Mouse (Mus musculus): Measurements from ENCODE around the gene Lix1l. TPM values are rescaled to one million over a fixed set of nuclear protein-coding genes. Genes with fewer than 3 reads are reported as not detected.
A peak's percentile ranks its signal among the peaks of the same experiment; 100 is the strongest.

Lix1l gene
- polyA plus RNA-seq, 1 experiment from 2014 or later, result 7.4 TPM

GRCm38 (mm10) chr3:96557694-96558093 is 43.3 kb upstream of the Lix1l start, which contains the start of gene Txnip:
Txnip (plus strand) TSS chr3:96557957.
- peaks cover 22% of the 10 kb centered on the region for H3K36me3 ChIP-seq (ENCODE audit: control insufficient read depth, insufficient read depth, low read length)
- peak; percentile 99 for DNase-seq (ENCODE audit: low spot score)
- H3K9ac ChIP-seq (ENCODE audit: low read length), result peak within 1 kb of the TSS; percentile 75
- no peaks in the 10 kb centered on the region for H3K9me3 ChIP-seq (replicated peaks; ENCODE audit: control insufficient read depth, low read length)
- H3K4me3 ChIP-seq (ENCODE audit: low read depth, low read length), result peak within 1 kb of the TSS; percentile 66
- peak; percentile 100 for ATAC-seq
- H3K4me1 ChIP-seq (ENCODE audit: control insufficient read depth, insufficient read depth, low read length), result peaks cover 40% of the 10 kb centered on the region
- peak within 1 kb of the TSS; percentile 73 for H3K27ac ChIP-seq (ENCODE audit: low read depth, low read length)
- H3K4me2 ChIP-seq (ENCODE audit: low read length), result peak within 1 kb of the TSS; percentile 80
- under 1% methylated on average over 26 of the region's 26 CpGs for WGBS
- no peaks in the 10 kb centered on the region for H3K27me3 ChIP-seq (replicated peaks; ENCODE audit: control insufficient read depth, insufficient read depth, low read length)

- Histone ChIP-seq H3K9ac (ENCODE audit: low read length) (peak overlapping the region; percentile 75), H3K27ac (ENCODE audit: low read depth, low read length) (no peak overlapping the region), H3K4me3 (ENCODE audit: low read depth, low read length) (peak overlapping the region; percentile 66), H3K4me2 (ENCODE audit: low read length) (peak overlapping the region; percentile 80), H3K9me3 (replicated peaks; ENCODE audit: control insufficient read depth, low read length) (no peaks in the 10 kb centered on the region), H3K36me3 (ENCODE audit: control insufficient read depth, insufficient read depth, low read length) (peaks cover 22% of the 10 kb centered on the region), H3K27me3 (replicated peaks; ENCODE audit: control insufficient read depth, insufficient read depth, low read length) (no peaks in the 10 kb centered on the region), H3K4me1 (ENCODE audit: control insufficient read depth, insufficient read depth, low read length) (peaks cover 40% of the 10 kb centered on the region)
- no peak for DNase-seq (ENCODE audit: low spot score)
- ATAC-seq, result no peak
- WGBS, result under 1% methylated on average over 17 of the region's 17 CpGs
Observed at GRCm38 (mm10) chr3:96558159-96558558, 42.8 kb upstream of the Lix1l start.

GRCm38 (mm10) chr3:96558668-96559196 is 42.2 kb upstream of the Lix1l start:
- Histone ChIP-seq H3K27ac (ENCODE audit: low read depth, low read length) (no peak overlapping the region), H3K9ac (ENCODE audit: low read length) (peak overlapping the region; percentile 75), H3K9me3 (replicated peaks; ENCODE audit: control insufficient read depth, low read length) (no peaks in the 10 kb centered on the region), H3K36me3 (ENCODE audit: control insufficient read depth, insufficient read depth, low read length) (peaks cover 22% of the 10 kb centered on the region), H3K4me1 (ENCODE audit: control insufficient read depth, insufficient read depth, low read length) (peaks cover 40% of the 10 kb centered on the region), H3K4me2 (ENCODE audit: low read length) (peak overlapping the region; percentile 80), H3K4me3 (ENCODE audit: low read depth, low read length) (peak overlapping the region; percentile 66), H3K27me3 (replicated peaks; ENCODE audit: control insufficient read depth, insufficient read depth, low read length) (no peaks in the 10 kb centered on the region)
- DNase-seq (ENCODE audit: low spot score) (no peak), ATAC-seq (no peak)
- 35% methylated on average over 10 of the region's 10 CpGs for WGBS

GRCm38 (mm10) chr3:96559398-96559910 is 41.5 kb upstream of the Lix1l start:
- 89% methylated on average over 12 of the region's 12 CpGs for WGBS
- DNase-seq (ENCODE audit: low spot score) (no peak), ATAC-seq (no peak)
- Histone ChIP-seq H3K4me3 (ENCODE audit: low read depth, low read length) (peak overlapping the region; percentile 66), H3K27ac (ENCODE audit: low read depth, low read length) (no peak overlapping the region), H3K4me2 (ENCODE audit: low read length) (peak overlapping the region; percentile 80), H3K9ac (ENCODE audit: low read length) (peak overlapping the region; percentile 75), H3K4me1 (ENCODE audit: control insufficient read depth, insufficient read depth, low read length) (peaks cover 40% of the 10 kb centered on the region), H3K9me3 (replicated peaks; ENCODE audit: control insufficient read depth, low read length) (no peaks in the 10 kb centered on the region), H3K36me3 (ENCODE audit: control insufficient read depth, insufficient read depth, low read length) (peaks cover 22% of the 10 kb centered on the region), H3K27me3 (replicated peaks; ENCODE audit: control insufficient read depth, insufficient read depth, low read length) (no peaks in the 10 kb centered on the region)

GRCm38 (mm10) chr3:96559911-96560850 is 40.8 kb upstream of the Lix1l start:
- Histone ChIP-seq H3K4me1 (ENCODE audit: control insufficient read depth, insufficient read depth, low read length) (peaks cover 36% of the 10 kb centered on the region), H3K36me3 (ENCODE audit: control insufficient read depth, insufficient read depth, low read length) (peaks cover 22% of the 10 kb centered on the region), H3K9me3 (replicated peaks; ENCODE audit: control insufficient read depth, low read length) (no peaks in the 10 kb centered on the region), H3K4me2 (ENCODE audit: low read length) (peak overlapping the region; percentile 80), H3K27me3 (replicated peaks; ENCODE audit: control insufficient read depth, insufficient read depth, low read length) (no peaks in the 10 kb centered on the region), H3K9ac (ENCODE audit: low read length) (peak overlapping the region; percentile 75), H3K27ac (ENCODE audit: low read depth, low read length) (no peak overlapping the region), H3K4me3 (ENCODE audit: low read depth, low read length) (peak overlapping the region; percentile 66)
- 90% methylated on average over 23 of the region's 23 CpGs for WGBS
- ATAC-seq (no peak), DNase-seq (ENCODE audit: low spot score) (no peak)

GRCm38 (mm10) chr3:96560881-96561668 is 39.9 kb upstream of the Lix1l start:
- Histone ChIP-seq H3K4me2 (ENCODE audit: low read length) (peak overlapping the region; percentile 80), H3K27ac (ENCODE audit: low read depth, low read length) (no peak overlapping the region), H3K9ac (ENCODE audit: low read length) (no peak overlapping the region), H3K36me3 (ENCODE audit: control insufficient read depth, insufficient read depth, low read length) (peaks cover 22% of the 10 kb centered on the region), H3K4me3 (ENCODE audit: low read depth, low read length) (no peak overlapping the region; the same call in 1 of the 2 replicates), H3K4me1 (ENCODE audit: control insufficient read depth, insufficient read depth, low read length) (peaks cover 30% of the 10 kb centered on the region), H3K27me3 (replicated peaks; ENCODE audit: control insufficient read depth, insufficient read depth, low read length) (no peaks in the 10 kb centered on the region), H3K9me3 (replicated peaks; ENCODE audit: control insufficient read depth, low read length) (no peaks in the 10 kb centered on the region)
- ATAC-seq (no peak), DNase-seq (ENCODE audit: low spot score) (no peak)
- WGBS, result 88% methylated on average over 9 of the region's 9 CpGs

- peaks cover 22% of the 10 kb centered on the region for H3K36me3 ChIP-seq (ENCODE audit: control insufficient read depth, insufficient read depth, low read length)
- H3K27me3 ChIP-seq (replicated peaks; ENCODE audit: control insufficient read depth, insufficient read depth, low read length), result no peaks in the 10 kb centered on the region
- no peak overlapping the region for H3K4me3 ChIP-seq (ENCODE audit: low read depth, low read length)
- DNase-seq (ENCODE audit: low spot score) (no peak), ATAC-seq (no peak)
- H3K4me2 ChIP-seq (ENCODE audit: low read length), result no peak overlapping the region
- peaks cover 27% of the 10 kb centered on the region for H3K4me1 ChIP-seq (ENCODE audit: control insufficient read depth, insufficient read depth, low read length)
- peak overlapping the region; percentile 27 for H3K27ac ChIP-seq (ENCODE audit: low read depth, low read length)
- no peak overlapping the region for H3K9ac ChIP-seq (ENCODE audit: low read length)
- H3K9me3 ChIP-seq (replicated peaks; ENCODE audit: control insufficient read depth, low read length), result no peaks in the 10 kb centered on the region
- WGBS, result 62% methylated on average over 10 of the region's 10 CpGs
Observed at GRCm38 (mm10) chr3:96561946-96562681, 38.8 kb upstream of the Lix1l start.

GRCm38 (mm10) chr3:96563267-96563666 is 37.7 kb upstream of the Lix1l start:
- peaks cover 22% of the 10 kb centered on the region for H3K36me3 ChIP-seq (ENCODE audit: control insufficient read depth, insufficient read depth, low read length)
- no peaks in the 10 kb centered on the region for H3K9me3 ChIP-seq (replicated peaks; ENCODE audit: control insufficient read depth, low read length)
- WGBS, result 94% methylated on average over 8 of the region's 8 CpGs
- no peak overlapping the region for H3K4me3 ChIP-seq (ENCODE audit: low read depth, low read length)
- peaks cover 26% of the 10 kb centered on the region for H3K4me1 ChIP-seq (ENCODE audit: control insufficient read depth, insufficient read depth, low read length)
- no peaks in the 10 kb centered on the region for H3K27me3 ChIP-seq (replicated peaks; ENCODE audit: control insufficient read depth, insufficient read depth, low read length)
- ATAC-seq (no peak), DNase-seq (ENCODE audit: low spot score) (no peak)
- H3K4me2 ChIP-seq (ENCODE audit: low read length), result no peak overlapping the region
- H3K27ac ChIP-seq (ENCODE audit: low read depth, low read length), result no peak overlapping the region
- no peak overlapping the region for H3K9ac ChIP-seq (ENCODE audit: low read length)
